Mouse (Mus musculus) embryo, embryonic 10 days (tissue): ENCODE measurements around the gene Dffb.
A peak's percentile ranks its signal among the peaks of the same experiment; 100 is the strongest.

Source experiments
- DNase-seq: peaks from one replicate; pipeline ENCODE4 v3.0.0-alpha.2; 2015; ENCODE audit warnings: low spot score

The Dffb gene

GRCm38 (mm10) chr4:153966651-153967050 is 8.3 kb downstream of the Dffb start:
- DNase-seq, result no peak

- DNase-seq, result no peak
These were observed 12.3 kb downstream of the Dffb start for GRCm38 (mm10) chr4:153962631-153963030.

GRCm38 (mm10) chr4:153957444-153958250 is 17.3 kb downstream of the Dffb start:
- DNase-seq, result peak; percentile 50

- DNase-seq, result peak; percentile 97
These were observed 18.1 kb downstream of the Dffb start, which contains the start of gene A430005L14Rik for GRCm38 (mm10) chr4:153956569-153957405. Gene A430005L14Rik (plus strand): TSS chr4:153957237.

GRCm38 (mm10) chr4:153955651-153956050 is 19.3 kb downstream of the Dffb start:
- no peak for DNase-seq

- no peak for DNase-seq
These were observed 23.2 kb downstream of the Dffb start for GRCm38 (mm10) chr4:153951692-153952091.

GRCm38 (mm10) chr4:153951150-153951549 is 23.8 kb downstream of the Dffb start:
- no peak for DNase-seq

GRCm38 (mm10) chr4:153950372-153950771 is 24.6 kb downstream of the Dffb start:
- DNase-seq, result no peak

GRCm38 (mm10) chr4:153945741-153946140 is 29.2 kb downstream of the Dffb start:
- DNase-seq, result no peak

GRCm38 (mm10) chr4:153944261-153944660 is 30.7 kb downstream of the Dffb start:
- DNase-seq, result no peak

- peak; percentile 55 for DNase-seq
These were observed 31.7 kb downstream of the Dffb start for GRCm38 (mm10) chr4:153943243-153943642.

- DNase-seq, result no peak
These were observed 45.0 kb downstream of the Dffb start for GRCm38 (mm10) chr4:153929921-153930320.

GRCm38 (mm10) chr4:153929425-153929824 is 45.5 kb downstream of the Dffb start:
- DNase-seq, result no peak

- no peak for DNase-seq
These were observed 46.1 kb downstream of the Dffb start for GRCm38 (mm10) chr4:153928772-153929299.

- peak; percentile 23 for DNase-seq
These were observed 52.8 kb downstream of the Dffb start for GRCm38 (mm10) chr4:153922090-153922489.

- no peak for DNase-seq
These were observed 54.3 kb downstream of the Dffb start for GRCm38 (mm10) chr4:153920517-153921233.

- no peak for DNase-seq
These were observed 57.0 kb downstream of the Dffb start for GRCm38 (mm10) chr4:153917773-153918500.
